Mouse (Mus musculus) limb, embryonic 14.5 days (tissue): ENCODE measurements around the gene Kcna10. TPM values are rescaled to one million over a fixed set of nuclear protein-coding genes. Genes with fewer than 3 reads are reported as not detected.

Experiments used
- ATAC-seq: fragments of 200-750 bp; cut with Nextera tagmentation; 2 replicates; pipeline ENCODE4 v1.8.0; 2017; ENCODE audit warnings: low read depth, moderate number of reproducible peaks, moderate TSS enrichment; ENCODE audit not compliant: low FRiP score
- DNase-seq: peaks from one replicate; pipeline ENCODE4 v3.0.0-alpha.2; 2015; ENCODE audit warnings: low spot score
- H3K27ac ChIP-seq: fragments of 300-500 bp; sonication (generic); replicated peaks from 2 replicates; pipeline ENCODE4 v1.5.1; 2014; ENCODE audit warnings: low read depth, mild to moderate bottlenecking, low read length, moderate library complexity, mixed read lengths
- H3K27me3 ChIP-seq: fragments of 300-500 bp; sonication (generic); 2 replicates; pipeline ENCODE4 v1.6.1; 2014; ENCODE audit warnings: low read length, mixed read lengths; ENCODE audit not compliant: control insufficient read depth, insufficient read depth
- H3K36me3 ChIP-seq: fragments of 300-500 bp; sonication (generic); 2 replicates; pipeline ENCODE4 v1.6.1; 2014; ENCODE audit warnings: mild to moderate bottlenecking, low read length, moderate library complexity, mixed read lengths; ENCODE audit not compliant: control insufficient read depth, insufficient read depth
- H3K4me1 ChIP-seq: fragments of 300-500 bp; sonication (generic); 2 replicates; pipeline ENCODE4 v1.6.1; 2014; ENCODE audit warnings: antibody characterized with exemption, low read length, mixed read lengths; ENCODE audit not compliant: control insufficient read depth, insufficient read depth
- H3K4me2 ChIP-seq: fragments of 300-500 bp; sonication (generic); replicated peaks from 2 replicates; pipeline ENCODE4 v1.6.1; 2014; ENCODE audit warnings: low read depth, mild to moderate bottlenecking, low read length, moderate library complexity; ENCODE audit not compliant: severe bottlenecking
- H3K4me3 ChIP-seq: fragments of 300-500 bp; sonication (generic); replicated peaks from 2 replicates; pipeline ENCODE4 v1.5.1; 2014; ENCODE audit warnings: low read length
- H3K9ac ChIP-seq: fragments of 300-500 bp; sonication (generic); 2 replicates; pipeline ENCODE4 v1.6.1; 2014; ENCODE audit warnings: mild to moderate bottlenecking, low read depth, low read length, moderate library complexity; ENCODE audit not compliant: severe bottlenecking
- H3K9me3 ChIP-seq: fragments of 300-500 bp; sonication (generic); 2 replicates; pipeline ENCODE4 v1.6.1; 2016; ENCODE audit warnings: low read length; ENCODE audit not compliant: control insufficient read depth
- POLR2A ChIP-seq: fragments of 200-500 bp; IDR thresholded peaks from 2 replicates; pipeline ENCODE4 v1.8.0; 2012; ENCODE audit warnings: inconsistent platforms, mild to moderate bottlenecking, moderate library complexity, borderline replicate concordance; ENCODE audit not compliant: insufficient read depth, insufficient read length; ENCODE audit errors: extremely low read depth
- WGBS: fragments of 180-500 bp; shearing (Covaris S2); extraction: QIAGEN DNeasy Blood & Tissue Kit; methylation state at CpG from one replicate; pipeline ENCODE4 v1.1.7; 2014; 5-methylcytosine and 5-hydroxymethylcytosine counted together
- polyA plus RNA-seq, 2 experiments: library from polyadenylated mRNA; depleted of rRNA in 1 of 2; stranded (reverse) in 1 of 2; unstranded in 1 of 2; fragments of >200 nt; fragmentation: Nextera tagmentation in 1 of 2; extraction: Ambion mirVana in 1 of 2; gene quantifications; 2 replicates each; pipeline versions ENCODE4 v1.2.1 to v1.2.3; 2012 to 2014

The Kcna10 gene
- polyA plus RNA-seq, 2 experiments: not detected

- Histone ChIP-seq H3K4me3 (no peak overlapping the region), H3K36me3 (no peaks in the 10 kb centered on the region), H3K4me1 (no peaks in the 10 kb centered on the region), H3K4me2 (no peak overlapping the region), H3K27ac (no peak overlapping the region), H3K9me3 (no peaks in the 10 kb centered on the region), H3K9ac (no peak overlapping the region), H3K27me3 (no peaks in the 10 kb centered on the region)
- DNase-seq: no peak
- WGBS: 59% methylated on average over 7 of the region's 7 CpGs
- no peak for ATAC-seq
- TF ChIP-seq POLR2A: no peak
Measured at GRCm38 (mm10) chr3:107207625-107208253, 24.9 kb downstream of the Kcna10 start.

- Histone ChIP-seq H3K27ac (no peak overlapping the region), H3K9ac (no peak overlapping the region), H3K4me1 (no peaks in the 10 kb centered on the region), H3K4me3 (no peak overlapping the region), H3K4me2 (no peak overlapping the region), H3K9me3 (no peaks in the 10 kb centered on the region), H3K27me3 (no peaks in the 10 kb centered on the region), H3K36me3 (no peaks in the 10 kb centered on the region)
- ATAC-seq: no peak
- no peak for TF ChIP-seq POLR2A
- WGBS: 72% methylated on average over 5 of the region's 5 CpGs
- DNase-seq: no peak
Measured at GRCm38 (mm10) chr3:107214606-107215005, 31.8 kb downstream of the Kcna10 start.

GRCm38 (mm10) chr3:107216400-107217100 is 33.7 kb downstream of the Kcna10 start:
- TF ChIP-seq POLR2A: no peak
- 60% methylated on average over 8 of the region's 8 CpGs for WGBS
- Histone ChIP-seq H3K4me3 (no peak overlapping the region), H3K27ac (no peak overlapping the region), H3K4me2 (no peak overlapping the region), H3K27me3 (no peaks in the 10 kb centered on the region), H3K9ac (no peak overlapping the region), H3K4me1 (no peaks in the 10 kb centered on the region), H3K9me3 (no peaks in the 10 kb centered on the region), H3K36me3 (no peaks in the 10 kb centered on the region)
- DNase-seq: no peak
- no peak for ATAC-seq

- 88% methylated on average over 3 of the region's 3 CpGs for WGBS
- DNase-seq: no peak
- no peak for ATAC-seq
- Histone ChIP-seq H3K27ac (no peak overlapping the region), H3K4me2 (no peak overlapping the region), H3K9me3 (no peaks in the 10 kb centered on the region), H3K36me3 (no peaks in the 10 kb centered on the region), H3K4me1 (no peaks in the 10 kb centered on the region), H3K4me3 (no peak overlapping the region), H3K9ac (no peak overlapping the region), H3K27me3 (no peaks in the 10 kb centered on the region)
- TF ChIP-seq POLR2A: no peak
Measured at GRCm38 (mm10) chr3:107217101-107217480, 34.2 kb downstream of the Kcna10 start.

GRCm38 (mm10) chr3:107218572-107218971 is 35.7 kb downstream of the Kcna10 start:
- no peaks in the 10 kb centered on the region for H3K9me3 ChIP-seq
- 89% methylated on average over 7 of the region's 7 CpGs for WGBS
- ATAC-seq (no peak), DNase-seq (no peak)
- H3K4me2 ChIP-seq: no peak overlapping the region
- H3K27me3 ChIP-seq: no peaks in the 10 kb centered on the region
- TF ChIP-seq POLR2A: no peak
- no peaks in the 10 kb centered on the region for H3K4me1 ChIP-seq
- no peaks in the 10 kb centered on the region for H3K36me3 ChIP-seq
- H3K9ac ChIP-seq: no peak overlapping the region
- no peak overlapping the region for H3K27ac ChIP-seq
- no peak overlapping the region for H3K4me3 ChIP-seq
